Mouse (Mus musculus) c-Kit-negative CD71-positive TER-119-positive erythroid progenitor cells, embryonic 14.5 days (primary cell): ENCODE measurements at regions not wholly inside any gene's neighbourhood (a gene's known extent, or its start where the extent isn't known, plus 50 kb on each side); places are given as distances from the start of the nearest gene placed in this dataset.

Experiments used
- DNase-seq: peaks from one replicate; pipeline ENCODE4 v3.0.0-alpha.2; 2013; ENCODE audit warnings: low read depth, low spot score

- DNase-seq = no peak
These were observed 59.7 kb upstream of the Tbx20 start for GRCm38 (mm10) chr9:24833766-24834165.

GRCm38 (mm10) chr9:24848210-24848609, 74.1 kb upstream of the Tbx20 start:
- DNase-seq = no peak

GRCm38 (mm10) chr9:24859459-24859858, 85.4 kb upstream of the Tbx20 start:
- DNase-seq = no peak

- no peak for DNase-seq
These were observed 92.5 kb upstream of the Tbx20 start for GRCm38 (mm10) chr9:24866390-24867173.

- no peak for DNase-seq
These were observed 94.6 kb upstream of the Tbx20 start for GRCm38 (mm10) chr9:24868746-24869145.

GRCm38 (mm10) chr9:24874434-24875143, 100.5 kb upstream of the Tbx20 start:
- DNase-seq = no peak

- DNase-seq = no peak
These were observed 104.5 kb upstream of the Tbx20 start for GRCm38 (mm10) chr9:24878384-24879174.

- no peak for DNase-seq
These were observed 105.6 kb upstream of the Tbx20 start for GRCm38 (mm10) chr9:24879662-24880061.

- DNase-seq = no peak
These were observed 109.9 kb upstream of the Tbx20 start for GRCm38 (mm10) chr9:24884011-24884410.

- no peak for DNase-seq
These were observed 114.2 kb upstream of the Tbx20 start for GRCm38 (mm10) chr9:24888282-24888681.

GRCm38 (mm10) chr9:24896498-24897261, 122.6 kb upstream of the Tbx20 start:
- DNase-seq = no peak

GRCm38 (mm10) chr9:24899206-24899928, 125.3 kb upstream of the Tbx20 start:
- no peak for DNase-seq

- no peak for DNase-seq
These were observed 129.6 kb upstream of the Tbx20 start for GRCm38 (mm10) chr9:24903706-24904105.

- DNase-seq = no peak
These were observed 135.2 kb upstream of the Tbx20 start for GRCm38 (mm10) chr9:24909086-24909979.

GRCm38 (mm10) chr9:24910738-24911137, 136.6 kb upstream of the Tbx20 start:
- DNase-seq = peak; percentile 46

- no peak for DNase-seq
These were observed 145.9 kb upstream of the Tbx20 start for GRCm38 (mm10) chr9:24920031-24920445.

GRCm38 (mm10) chr9:24922051-24922860, 148.2 kb upstream of the Tbx20 start:
- no peak for DNase-seq

GRCm38 (mm10) chr9:24923514-24923913, 149.4 kb upstream of the Tbx20 start:
- DNase-seq = no peak

- no peak for DNase-seq
These were observed 151.5 kb upstream of the Gm10181 start for GRCm38 (mm10) chr9:24937731-24938130.
